ENCODE assay signal across 9 mouse cellular contexts in the genomic region with DNA sequence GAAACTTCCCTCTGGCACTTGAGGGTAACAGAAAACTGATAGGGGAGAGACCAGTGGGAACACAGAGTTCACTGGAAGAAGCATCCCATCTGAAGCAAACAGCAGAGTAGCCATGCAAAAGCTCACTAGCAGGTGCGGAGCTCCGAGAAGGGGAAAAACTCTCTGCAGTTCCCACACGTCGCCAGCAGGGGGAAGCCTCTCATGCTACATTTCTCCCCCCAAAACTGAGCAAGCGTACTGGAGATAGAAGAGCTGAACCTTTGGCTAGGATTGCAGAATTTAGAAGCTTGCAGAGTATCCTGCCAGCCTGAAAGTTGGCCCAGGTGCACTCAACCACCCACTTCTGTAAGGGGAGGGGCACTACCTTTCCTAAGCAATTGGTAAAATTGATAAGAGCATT. TPM values are rescaled to one million over a fixed set of nuclear protein-coding genes. Genes with fewer than 3 reads are reported as not detected.
DNase-seq lines count a peak whose midpoint lies in the region; ATAC-seq and TF ChIP-seq lines count a peak whose summit lies in the region.
"Had no signal": no experiment of that assay in that cellular context is flagged by ENCODE, and none has a peak within 500 bp of the region (broad histone marks: within the 10 kb centered on the region; RNA-seq: fewer than 3 reads in every experiment).

No protein-coding gene starts in this region.

- no peaks in the 10 kb centered on the region for H3K4me1 ChIP-seq in kidney, embryonic 15.5 days
- H3K4me1 ChIP-seq in limb, embryonic 14.5 days (ENCODE audit: control insufficient read depth, insufficient read depth, low read length) = no peaks in the 10 kb centered on the region

- no peak; the same call in 1 of the 2 replicates for ATAC-seq in kidney, embryonic 15.5 days (replicated peaks; ENCODE audit: low FRiP score)
- ATAC-seq in limb, embryonic 14.5 days (ENCODE audit: low FRiP score, low read depth) = no peak

- peak overlapping the region; percentile 21; the same call in 1 of the 2 replicates for H3K4me2 ChIP-seq in kidney, embryonic 15.5 days
- H3K4me2 ChIP-seq in limb, embryonic 14.5 days (replicated peaks; ENCODE audit: low read depth, low read length, severe bottlenecking) = no peak overlapping the region

- WGBS in kidney, embryonic 15.5 days = 22% methylated on average over 5 of the region's 5 CpGs
- 17% methylated on average over 5 of the region's 5 CpGs for WGBS in limb, embryonic 14.5 days

- no peaks in the 10 kb centered on the region for H3K36me3 ChIP-seq in kidney, embryonic 15.5 days
- no peaks in the 10 kb centered on the region for H3K36me3 ChIP-seq in limb, embryonic 14.5 days (ENCODE audit: control insufficient read depth, insufficient read depth, low read length)

- H3K4me3 ChIP-seq in kidney, embryonic 15.5 days (replicated peaks) = no peak overlapping the region
- H3K4me3 ChIP-seq in limb, embryonic 14.5 days (replicated peaks; ENCODE audit: low read length) = no peak overlapping the region
- H3K4me3 ChIP-seq: erythroblast, embryonic 14.5 days had no signal

- no peak overlapping the region for H3K9ac ChIP-seq in kidney, embryonic 15.5 days
- no peak overlapping the region for H3K9ac ChIP-seq in limb, embryonic 14.5 days (ENCODE audit: low read depth, low read length, severe bottlenecking)

- peaks cover 21% of the 10 kb centered on the region for H3K27me3 ChIP-seq in kidney, embryonic 15.5 days
- H3K27me3 ChIP-seq in limb, embryonic 14.5 days (ENCODE audit: control insufficient read depth, insufficient read depth, low read length) = no peaks in the 10 kb centered on the region

- TF ChIP-seq POLR2A in limb, embryonic 14.5 days (IDR thresholded peaks at IDR 0.05; ENCODE audit: borderline replicate concordance, extremely low read depth, insufficient read depth, insufficient read length) = no peak

- no peak overlapping the region for H3K27ac ChIP-seq in kidney, embryonic 15.5 days
- no peak overlapping the region for H3K27ac ChIP-seq in limb, embryonic 14.5 days (replicated peaks; ENCODE audit: low read depth, low read length)

- no peaks in the 10 kb centered on the region for H3K9me3 ChIP-seq in kidney, embryonic 15.5 days (replicated peaks)
- H3K9me3 ChIP-seq in limb, embryonic 14.5 days (ENCODE audit: control insufficient read depth, low read length) = no peaks in the 10 kb centered on the region

- DNase-seq in 3T3-L1 (ENCODE audit: low read depth, low spot score) = peak; percentile 76
- peak; percentile 43 for DNase-seq in Muller cell, postnatal 12 days (ENCODE audit: inconsistent ontology term)
- DNase-seq in cerebellum, postnatal 25 days = peak; percentile 85 to 88
- DNase-seq in gastrocnemius, postnatal 4 days (ENCODE audit: low spot score in 2 of 2) = peak; percentile 35 to 62
- peak; percentile 72 for DNase-seq in limb, embryonic 14.5 days (ENCODE audit: low spot score)
- peak; percentile 18 for DNase-seq in retina, adult 2 months (ENCODE audit: low read depth, low spot score)
- DNase-seq in thymus, postnatal 4 days = peak; percentile 82

RNA-seq across cellular contexts. Expression of a gene that starts 14.7 kb away (rescaled TPM):
- total RNA-seq in gastrocnemius, postnatal 4 days (2021) = 10 to 100 TPM; 34.6 to 38.0 TPM
- 6.2 and 6.4 TPM in 2 replicates for polyA plus RNA-seq in kidney, embryonic 15.5 days (2015; fragmentation: Nextera tagmentation; extraction: Ambion mirVana)
- 10.6 and 13.6 TPM in 2 replicates for polyA plus RNA-seq in limb, embryonic 14.5 days (2012; rRNA removed)
- polyA plus RNA-seq in limb, embryonic 14.5 days (2014; fragmentation: Nextera tagmentation; extraction: Ambion mirVana) = 7.8 and 8.0 TPM in 2 replicates
- polyA plus RNA-seq: erythroblast, embryonic 14.5 days had no signal

Comparison
In these comparisons a context has a peak if more than half of its experiments do, and no peak if none do; other contexts are left out.
1. DNase-seq: peak in every context shown above with its lines; median percentile 86 in cerebellum, postnatal 25 days; 82 in thymus, postnatal 4 days; 76 in 3T3-L1; 72 in limb, embryonic 14.5 days; 48 in gastrocnemius, postnatal 4 days; 43 in Muller cell, postnatal 12 days; 18 in retina, adult 2 months.